Mouse (Mus musculus): ENCODE data around the gene Celf2. TPM values are rescaled to one million over a fixed set of nuclear protein-coding genes. Genes with fewer than 3 reads are reported as not detected.
A peak's percentile ranks its signal among the peaks of the same experiment; 100 is the strongest.

The Celf2 gene
- total RNA-seq, 2 experiments from 2014 or later, result 448 to 459 TPM

GRCm38 (mm10) chr2:6557749-6558148 lies 951.6 kb downstream of the Celf2 start:
- no peak for DNase-seq (ENCODE audit: extremely low spot score in 1 of 2, low spot score in 2 of 2)
- Histone ChIP-seq H3K27ac (no peak overlapping the region), H3K4me3 (no peak overlapping the region)
- no peak for TF ChIP-seq CTCF (IDR thresholded peaks at IDR 0.05)
- intact Hi-C loops (cut with DNase I), result no loop called here

GRCm38 (mm10) chr2:6556913-6557312 lies 952.5 kb downstream of the Celf2 start:
- no peak for TF ChIP-seq CTCF (IDR thresholded peaks at IDR 0.05)
- intact Hi-C loops (cut with DNase I), result no loop called here
- H3K27ac ChIP-seq, result no peak overlapping the region
- no peak overlapping the region for H3K4me3 ChIP-seq
- DNase-seq (ENCODE audit: extremely low spot score in 1 of 2, low spot score in 2 of 2), result no peak

- TF ChIP-seq CTCF (IDR thresholded peaks at IDR 0.05), result no peak
- no peak overlapping the region; the same call in 1 of the 2 replicates for H3K27ac ChIP-seq
- intact Hi-C loops (cut with DNase I), result no loop called here
- H3K4me3 ChIP-seq, result no peak overlapping the region
- DNase-seq (ENCODE audit: extremely low spot score in 1 of 2, low spot score in 2 of 2), result no peak
Measured at GRCm38 (mm10) chr2:6553656-6554055, 955.7 kb downstream of the Celf2 start.

GRCm38 (mm10) chr2:6549251-6549650 lies 960.1 kb downstream of the Celf2 start:
- TF ChIP-seq CTCF (IDR thresholded peaks at IDR 0.05), result no peak
- DNase-seq (ENCODE audit: extremely low spot score in 1 of 2, low spot score in 2 of 2), result no peak
- H3K27ac ChIP-seq, result peak overlapping the region; percentile 50
- no peak overlapping the region for H3K4me3 ChIP-seq
- intact Hi-C loops (cut with DNase I), result no loop called here

GRCm38 (mm10) chr2:6547139-6547664 lies 962.2 kb downstream of the Celf2 start:
- Histone ChIP-seq H3K27ac (peak overlapping the region; percentile 65), H3K4me3 (no peak overlapping the region)
- DNase-seq (ENCODE audit: extremely low spot score in 1 of 2, low spot score in 2 of 2), result no peak
- no peak for TF ChIP-seq CTCF (IDR thresholded peaks at IDR 0.05)
- intact Hi-C loops (cut with DNase I), result no loop called here

DNA sequence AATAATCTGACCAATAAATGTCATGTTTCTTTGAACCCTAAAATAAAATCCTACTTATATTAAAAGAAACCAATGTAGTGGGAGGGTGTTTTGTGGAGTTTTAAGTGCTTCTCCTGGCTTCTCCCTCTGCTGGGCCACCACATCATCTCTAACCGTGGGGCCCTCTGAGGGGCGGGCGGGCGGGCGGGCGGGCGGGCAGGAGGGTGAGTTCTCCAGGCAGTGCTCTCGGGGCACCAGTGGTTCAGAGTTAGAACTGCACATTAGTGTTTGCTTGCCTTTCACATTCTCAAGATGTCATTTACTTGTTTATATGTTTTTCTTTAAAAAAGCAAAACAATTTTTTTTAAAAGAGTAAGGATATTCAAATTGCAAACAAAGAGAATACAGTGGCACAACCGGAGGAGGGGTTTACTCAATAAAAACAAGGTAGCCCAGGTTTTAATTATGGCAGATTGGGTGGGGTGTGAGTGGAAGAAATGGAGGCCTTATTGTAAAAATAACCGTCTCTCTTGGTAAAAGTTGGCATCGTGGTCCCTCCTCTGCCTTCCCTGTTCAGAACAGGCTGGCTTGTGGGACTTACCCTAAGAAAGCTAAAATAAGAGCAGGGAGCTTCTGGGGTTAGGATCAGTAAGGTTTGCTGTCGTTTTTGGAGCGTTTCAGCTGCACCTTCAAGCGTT lies 962.8 kb downstream of the Celf2 start:
- Histone ChIP-seq H3K27ac (peak overlapping the region; percentile 65), H3K4me3 (no peak overlapping the region)
- no peak; the same call in 1 of the 2 replicates for TF ChIP-seq CTCF (IDR thresholded peaks at IDR 0.05)
- DNase-seq (ENCODE audit: extremely low spot score in 1 of 2, low spot score in 2 of 2), result no peak
- intact Hi-C loops (cut with DNase I), result no loop called here

GRCm38 (mm10) chr2:6545127-6545931 lies 964.0 kb downstream of the Celf2 start:
- DNase-seq (ENCODE audit: extremely low spot score in 1 of 2, low spot score in 2 of 2), result no peak
- TF ChIP-seq CTCF (IDR thresholded peaks at IDR 0.05), result no peak
- Histone ChIP-seq H3K4me3 (no peak overlapping the region), H3K27ac (peak overlapping the region; percentile 16; the same call in 1 of the 2 replicates)
- intact Hi-C loops (cut with DNase I), result no loop called here

DNA sequence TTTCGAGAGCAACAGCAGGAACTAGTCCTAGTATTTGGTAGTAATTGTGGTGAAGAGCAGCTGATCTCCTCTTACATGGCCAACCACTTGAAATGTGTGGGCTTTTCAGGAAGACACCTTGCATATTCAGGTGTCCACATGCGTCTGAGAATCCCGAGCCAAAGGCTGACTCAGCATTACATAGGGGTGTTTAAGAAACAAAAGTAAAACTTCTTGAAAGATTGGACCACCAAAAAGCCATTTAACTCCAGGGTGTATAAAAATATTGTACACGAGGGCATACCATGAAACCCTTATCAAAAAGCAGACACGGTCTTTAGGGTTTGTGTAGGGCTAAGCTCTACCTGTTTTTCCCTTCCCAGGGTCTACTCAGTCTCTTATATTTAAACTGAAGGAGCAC lies 965.7 kb downstream of the Celf2 start:
- no peak for DNase-seq (ENCODE audit: extremely low spot score in 1 of 2, low spot score in 2 of 2)
- H3K27ac ChIP-seq, result no peak overlapping the region
- no peak for TF ChIP-seq CTCF (IDR thresholded peaks at IDR 0.05)
- no peak overlapping the region for H3K4me3 ChIP-seq
- intact Hi-C loops (cut with DNase I), result no loop called here

GRCm38 (mm10) chr2:6542556-6543180 lies 966.7 kb downstream of the Celf2 start:
- H3K27ac ChIP-seq, result no peak overlapping the region
- DNase-seq (ENCODE audit: extremely low spot score in 1 of 2, low spot score in 2 of 2), result no peak
- no peak overlapping the region for H3K4me3 ChIP-seq
- intact Hi-C loops (cut with DNase I), result no loop called here
- no peak for TF ChIP-seq CTCF (IDR thresholded peaks at IDR 0.05)

- intact Hi-C loops (cut with DNase I), result no loop called here
- DNase-seq (ENCODE audit: extremely low spot score in 1 of 2, low spot score in 2 of 2), result peak in 1 of 2 experiments; percentile 13
- Histone ChIP-seq H3K4me3 (no peak overlapping the region), H3K27ac (no peak overlapping the region)
- TF ChIP-seq CTCF (IDR thresholded peaks at IDR 0.05), result no peak
Measured at GRCm38 (mm10) chr2:6540825-6541224, 968.5 kb downstream of the Celf2 start.

DNA sequence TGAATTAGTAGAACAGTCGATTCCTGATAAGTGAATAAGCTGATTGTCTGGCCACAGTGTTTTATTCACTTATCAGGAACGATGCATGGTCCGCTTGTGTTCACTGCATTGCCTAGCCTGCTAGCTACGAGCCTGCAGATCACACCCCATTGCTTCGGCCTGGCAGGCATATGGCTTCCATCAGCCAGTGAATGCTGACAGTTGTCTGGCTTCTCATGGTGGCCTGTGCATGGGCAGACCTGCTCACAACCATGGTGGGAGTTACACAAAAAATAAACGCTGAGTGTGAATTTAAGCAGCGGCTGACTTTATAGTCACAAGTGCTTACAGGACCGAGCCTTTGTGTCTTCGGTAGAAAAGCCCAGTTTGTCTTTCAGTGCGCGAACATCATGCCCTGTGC lies 969.3 kb downstream of the Celf2 start:
- no peak for DNase-seq (ENCODE audit: extremely low spot score in 1 of 2, low spot score in 2 of 2)
- intact Hi-C loops (cut with DNase I), result no loop called here
- Histone ChIP-seq H3K27ac (no peak overlapping the region), H3K4me3 (no peak overlapping the region)
- TF ChIP-seq CTCF (IDR thresholded peaks at IDR 0.05), result no peak

DNA sequence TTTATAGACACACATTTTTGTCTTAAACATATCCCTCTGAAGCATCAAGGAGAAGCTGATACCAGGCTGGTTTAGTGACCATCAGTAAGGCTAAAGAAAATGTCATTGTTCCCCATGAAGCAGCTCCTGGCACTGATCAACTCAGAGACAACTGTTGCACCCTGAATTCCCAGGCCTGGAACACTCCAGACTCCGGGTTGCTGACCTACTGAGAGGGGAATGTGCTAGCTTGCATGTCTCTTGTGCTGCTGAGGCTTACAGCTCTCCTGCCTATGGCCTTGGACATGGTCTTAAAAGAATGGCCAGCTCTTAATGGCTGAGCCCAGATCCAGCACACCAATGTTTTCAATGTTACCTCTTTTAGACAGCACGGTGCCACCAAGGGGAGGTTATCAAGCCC lies 970.9 kb downstream of the Celf2 start:
- peak in 1 of 2 experiments; percentile 3 for DNase-seq (ENCODE audit: extremely low spot score in 1 of 2, low spot score in 2 of 2)
- Histone ChIP-seq H3K4me3 (no peak overlapping the region), H3K27ac (no peak overlapping the region)
- intact Hi-C loops (cut with DNase I), result no loop called here
- TF ChIP-seq CTCF (IDR thresholded peaks at IDR 0.05), result no peak

Measured in left cerebral cortex, adult 2 months (tissue).